Mouse (Mus musculus) hindbrain, embryonic 16.5 days (tissue): ENCODE measurements around the gene Vps33b. TPM values are rescaled to one million over a fixed set of nuclear protein-coding genes. Genes with fewer than 3 reads are reported as not detected.
A peak's percentile ranks its signal among the peaks of the same experiment; 100 is the strongest.
"Not testable (repeated sequence)": the region's sequence is repeated elsewhere in the genome, so short reads cannot be mapped to it uniquely, and the experiment has no call there.

Experiments
- ATAC-seq: fragments of 200-750 bp; cut with Nextera tagmentation; 2 replicates; pipeline ENCODE4 v1.8.0; 2017; ENCODE audit warnings: moderate TSS enrichment, moderate library complexity
- H3K27ac ChIP-seq: fragments of 300-500 bp; sonication (generic); 2 replicates; pipeline ENCODE4 v1.5.1; 2014; ENCODE audit warnings: low read depth, mild to moderate bottlenecking, control low read depth, low read length, moderate library complexity
- H3K27me3 ChIP-seq: fragments of 300-500 bp; sonication (generic); replicated peaks from 2 replicates; pipeline ENCODE4 v1.6.1; 2014; ENCODE audit warnings: low read length; ENCODE audit not compliant: control insufficient read depth, insufficient read depth
- H3K36me3 ChIP-seq: fragments of 300-500 bp; sonication (generic); 2 replicates; pipeline ENCODE4 v1.6.1; 2014; ENCODE audit warnings: mild to moderate bottlenecking, low read length, moderate library complexity, mixed read lengths; ENCODE audit not compliant: control insufficient read depth, insufficient read depth
- H3K4me1 ChIP-seq: fragments of 300-500 bp; sonication (generic); 2 replicates; pipeline ENCODE4 v1.6.1; 2014; ENCODE audit warnings: low read depth, low read length; ENCODE audit not compliant: control insufficient read depth, insufficient read depth
- H3K4me2 ChIP-seq: fragments of 300-500 bp; sonication (generic); 2 replicates; pipeline ENCODE4 v1.6.1; 2014; ENCODE audit warnings: mild to moderate bottlenecking, low read length, control low read depth, moderate library complexity
- H3K4me3 ChIP-seq: fragments of 300-500 bp; sonication (generic); 2 replicates; pipeline ENCODE4 v1.5.1; 2014; ENCODE audit warnings: mild to moderate bottlenecking, low read length, control low read depth, moderate library complexity
- H3K9ac ChIP-seq: fragments of 300-500 bp; sonication (generic); 2 replicates; pipeline ENCODE4 v1.6.1; 2014; ENCODE audit warnings: low read depth, mild to moderate bottlenecking, control low read depth, low read length, moderate library complexity
- H3K9me3 ChIP-seq: fragments of 300-500 bp; sonication (generic); 2 replicates; pipeline ENCODE4 v1.6.1; 2014; ENCODE audit warnings: mild to moderate bottlenecking, low read length, moderate library complexity; ENCODE audit not compliant: control insufficient read depth
- WGBS: fragments of 180-500 bp; shearing (Covaris S2); extraction: QIAGEN DNeasy Blood & Tissue Kit; methylation state at CpG from one replicate; pipeline ENCODE4 v1.1.7; 2014; 5-methylcytosine and 5-hydroxymethylcytosine counted together
- polyA plus RNA-seq: library from polyadenylated mRNA; unstranded; fragments of >200 nt; fragmentation: Nextera tagmentation; extraction: Ambion mirVana; gene quantifications from 2 replicates; pipeline ENCODE4 v1.2.1, GENCODE M21; 2015

Gene Vps33b
- polyA plus RNA-seq, 1 experiment from 2014 or later = 23.7 TPM

DNA sequence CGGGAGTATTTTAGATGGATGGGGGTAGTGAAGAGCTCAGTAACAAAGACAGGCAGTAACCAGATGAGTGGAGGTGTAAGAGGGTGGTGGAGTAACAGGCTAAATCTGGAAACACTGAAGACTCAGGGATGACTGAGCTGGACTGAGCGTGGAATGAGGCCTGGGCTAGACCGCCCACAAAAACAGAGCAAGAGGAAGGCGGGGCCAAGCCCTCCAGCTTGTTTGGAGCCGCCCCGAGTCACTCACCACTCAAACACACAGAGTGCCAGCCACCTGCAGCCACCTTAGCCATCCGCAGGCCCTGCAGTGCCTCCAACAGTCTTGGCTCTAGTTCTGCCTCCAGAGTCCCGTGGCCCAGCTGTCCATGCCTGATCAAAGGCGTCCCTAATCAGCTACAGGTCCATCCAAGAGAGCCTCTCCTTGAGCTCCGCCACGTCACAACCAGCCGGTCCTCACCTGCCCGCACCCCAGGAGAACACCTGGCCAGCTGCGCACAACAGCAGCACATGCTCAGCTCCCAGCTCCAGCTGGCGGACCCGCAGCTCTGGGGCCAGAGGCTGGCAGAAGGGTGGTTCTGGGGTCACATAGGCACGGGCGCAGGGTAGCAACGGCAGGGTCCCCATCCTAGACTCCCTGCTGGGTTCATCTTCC, 50.5 kb downstream of the Vps33b start:
- Histone ChIP-seq H3K9me3 (no peaks in the 10 kb centered on the region), H3K27me3 (no peaks in the 10 kb centered on the region), H3K36me3 (peaks cover 12% of the 10 kb centered on the region), H3K9ac (no peak overlapping the region), H3K4me2 (no peak overlapping the region), H3K4me1 (peaks cover 17% of the 10 kb centered on the region), H3K27ac (no peak overlapping the region), H3K4me3 (no peak overlapping the region)
- no peak for ATAC-seq
- WGBS = 80% methylated on average over 19 of the region's 19 CpGs

DNA sequence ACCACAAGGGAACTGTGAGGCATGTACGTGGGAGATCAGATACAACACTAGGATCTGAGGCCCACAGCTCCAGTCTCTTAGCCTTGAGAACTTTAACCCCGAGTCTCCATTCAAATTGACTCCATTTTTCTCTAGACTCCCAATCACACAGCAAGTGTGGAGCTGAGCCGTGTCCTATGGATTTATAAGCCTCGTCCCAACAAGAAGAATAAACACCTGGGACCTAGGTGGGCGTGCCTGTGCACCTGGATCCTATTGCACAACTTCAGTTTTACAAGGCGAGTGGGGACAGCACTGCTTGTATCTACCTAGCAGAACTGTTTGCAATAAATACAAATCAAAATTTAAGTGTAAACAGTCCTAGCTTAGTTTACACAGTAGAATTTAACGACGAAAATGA, 53.9 kb downstream of the Vps33b start:
- H3K9ac ChIP-seq = peak overlapping the region; percentile 78
- H3K27ac ChIP-seq = peak overlapping the region; percentile 95
- H3K36me3 ChIP-seq = peaks cover 36% of the 10 kb centered on the region
- peak overlapping the region; percentile 69 for H3K4me3 ChIP-seq
- no peak for ATAC-seq
- no peaks in the 10 kb centered on the region for H3K27me3 ChIP-seq
- H3K9me3 ChIP-seq = no peaks in the 10 kb centered on the region
- H3K4me1 ChIP-seq = peaks cover 20% of the 10 kb centered on the region
- WGBS = 21% methylated on average over 8 of the region's 8 CpGs
- H3K4me2 ChIP-seq = peak overlapping the region; percentile 87

DNA sequence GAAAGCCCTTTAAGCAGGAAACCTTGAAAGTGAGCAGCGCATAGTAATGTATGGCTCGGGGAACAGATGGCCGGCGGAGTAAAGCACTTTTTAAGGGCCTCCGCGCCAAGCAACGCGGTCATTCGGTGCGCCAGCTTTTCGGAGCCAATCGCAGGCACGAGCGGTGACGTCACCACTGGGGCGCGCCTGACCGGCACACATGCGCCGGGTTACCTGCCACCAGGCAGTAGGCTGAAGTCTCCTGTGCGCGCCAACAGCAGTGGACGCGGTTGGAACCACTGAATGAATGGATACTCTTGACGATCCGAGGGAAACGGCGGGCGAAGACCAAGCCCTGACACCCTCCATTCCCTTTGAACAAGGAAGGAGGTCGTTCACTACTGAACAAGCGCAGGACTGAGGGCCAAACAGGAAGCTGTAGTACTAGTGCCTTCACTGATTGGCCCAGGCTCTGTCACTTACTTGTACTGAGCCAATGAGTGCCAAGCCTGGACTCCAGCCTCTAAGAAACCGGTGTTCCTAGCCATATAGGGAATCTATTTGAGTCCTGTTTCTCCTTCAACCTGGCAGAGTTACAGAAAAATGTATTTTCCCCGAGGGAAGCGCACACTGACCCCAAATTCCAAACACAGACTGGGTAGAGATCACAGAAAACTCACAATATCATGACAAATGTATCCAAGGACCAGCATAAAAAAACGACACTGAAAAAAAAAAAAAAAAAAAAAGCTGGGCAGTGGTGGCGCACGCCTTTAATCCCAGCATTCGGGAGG, 54.8 kb downstream of the Vps33b start, which contains the start of gene Rccd1:
Rccd1 (minus strand) TSS at position 412 of the 773 bp plus-strand sequence.
- H3K27ac ChIP-seq = peak within 1 kb of the TSS; percentile 95
- H3K9me3 ChIP-seq = no peaks in the 10 kb centered on the region
- peaks cover 44% of the 10 kb centered on the region for H3K36me3 ChIP-seq
- 2% methylated on average over 38 of the region's 38 CpGs for WGBS
- H3K4me1 ChIP-seq = peaks cover 20% of the 10 kb centered on the region
- ATAC-seq = peak; percentile 99
- H3K9ac ChIP-seq = peak within 1 kb of the TSS; percentile 78
- peak within 1 kb of the TSS; percentile 69 for H3K4me3 ChIP-seq
- H3K4me2 ChIP-seq = peak within 1 kb of the TSS; percentile 87
- H3K27me3 ChIP-seq = no peaks in the 10 kb centered on the region

DNA sequence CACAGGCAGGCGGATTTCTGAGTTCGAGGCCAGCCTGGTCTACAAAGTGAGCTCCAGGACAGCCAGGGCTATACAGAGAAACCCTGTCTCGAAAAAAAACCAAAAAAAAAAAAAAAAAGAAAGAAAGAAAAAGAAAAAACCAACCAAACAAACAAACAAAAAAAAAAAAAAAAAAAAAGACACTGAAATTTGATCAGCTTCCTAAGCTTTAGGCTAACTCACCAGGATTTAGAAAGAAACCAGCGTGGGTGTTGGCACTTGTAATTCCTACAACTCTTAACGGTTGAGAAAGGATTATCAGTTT, 55.3 kb downstream of the Vps33b start:
- peaks cover 20% of the 10 kb centered on the region for H3K4me1 ChIP-seq
- H3K27ac ChIP-seq = peak overlapping the region; percentile 59; the same call in 1 of the 2 replicates
- H3K4me2 ChIP-seq = peak overlapping the region; percentile 87
- 48% methylated on average over 4 of the region's 5 CpGs for whole genome bisulfite sequencing
- H3K36me3 ChIP-seq = peaks cover 48% of the 10 kb centered on the region
- not testable (repeated sequence) for H3K27me3 ChIP-seq, H3K9me3 ChIP-seq, ATAC-seq, H3K9ac ChIP-seq, H3K4me3 ChIP-seq

DNA sequence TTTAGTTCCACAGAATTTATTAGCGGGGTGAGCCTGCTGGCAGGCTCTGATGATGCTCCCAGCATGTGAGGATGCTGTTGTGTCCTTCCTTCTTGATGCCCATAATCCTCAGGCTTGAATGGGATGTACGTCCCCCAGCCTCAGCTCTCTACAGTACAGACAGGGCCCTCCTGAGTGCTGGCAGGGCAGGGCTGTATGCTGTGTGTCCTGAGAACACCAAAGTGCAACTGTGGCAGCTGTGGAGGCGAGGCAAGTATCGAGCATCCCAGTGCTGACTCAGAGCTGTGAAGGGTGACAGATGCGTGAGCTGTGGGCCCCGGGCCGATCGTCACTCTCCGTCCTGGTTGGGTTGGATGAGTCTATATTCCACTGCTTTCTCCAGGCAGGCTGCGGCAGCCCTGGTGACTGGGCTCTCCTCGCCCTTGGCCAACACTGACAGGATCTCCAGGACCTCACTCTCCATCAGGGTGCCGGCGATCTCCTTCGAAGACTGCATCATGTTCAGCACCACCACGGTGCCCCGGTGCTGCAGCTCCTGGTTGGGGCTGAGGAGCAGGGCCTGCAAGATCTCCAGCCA, 55.9 kb downstream of the Vps33b start:
- Histone ChIP-seq H3K36me3 (peaks cover 49% of the 10 kb centered on the region), H3K9me3 (no peaks in the 10 kb centered on the region), H3K4me2 (no peak overlapping the region), H3K4me3 (no peak overlapping the region), H3K27me3 (no peaks in the 10 kb centered on the region), H3K27ac (peak overlapping the region; percentile 17; the same call in 1 of the 2 replicates), H3K4me1 (peaks cover 20% of the 10 kb centered on the region), H3K9ac (no peak overlapping the region)
- ATAC-seq = no peak
- WGBS = 93% methylated on average over 16 of the region's 16 CpGs

DNA sequence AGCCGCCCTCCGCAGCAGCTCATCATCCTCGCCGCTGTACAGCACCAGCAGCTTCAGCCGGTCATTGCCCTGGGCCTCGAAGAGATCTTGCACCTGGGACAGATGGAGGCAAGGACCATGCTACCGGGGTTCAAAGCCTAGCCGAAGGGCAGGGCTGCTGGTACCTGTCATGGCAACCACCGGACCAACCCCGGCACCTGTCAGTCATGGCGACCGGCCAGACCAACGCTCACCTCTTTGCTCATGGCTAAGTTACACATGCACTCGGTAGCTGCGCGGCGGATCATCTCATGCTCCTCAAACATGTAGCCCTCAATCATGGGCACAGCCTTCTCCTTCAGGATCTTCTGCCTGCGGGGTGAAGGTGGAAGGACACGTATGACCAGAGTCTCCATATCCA, 56.6 kb downstream of the Vps33b start:
- H3K36me3 ChIP-seq = peaks cover 52% of the 10 kb centered on the region

DNA sequence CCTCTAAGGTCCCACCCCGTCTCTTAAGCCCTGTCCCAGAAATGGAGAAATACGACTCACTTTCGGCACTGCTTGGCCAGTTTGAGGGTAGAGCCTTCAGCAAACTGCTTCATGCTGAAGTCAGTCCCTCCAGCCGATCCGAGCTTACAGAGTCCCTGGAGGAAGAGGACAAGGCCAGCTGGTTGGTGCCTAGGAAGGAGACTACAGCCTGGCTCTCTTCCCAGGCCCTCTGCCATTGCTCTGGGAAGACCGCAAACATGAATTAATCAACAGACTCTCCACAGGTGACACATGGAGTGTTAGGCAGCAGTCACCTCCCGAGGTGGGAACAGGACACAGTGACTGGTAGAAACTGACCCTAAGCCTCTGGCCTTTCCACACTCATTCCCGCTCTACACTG, 60.8 kb downstream of the Vps33b start:
- Histone ChIP-seq H3K27ac (no peak overlapping the region), H3K4me1 (no peaks in the 10 kb centered on the region), H3K27me3 (no peaks in the 10 kb centered on the region), H3K9me3 (no peaks in the 10 kb centered on the region), H3K36me3 (peaks cover 81% of the 10 kb centered on the region), H3K9ac (no peak overlapping the region), H3K4me2 (no peak overlapping the region), H3K4me3 (no peak overlapping the region)
- ATAC-seq = no peak
- 85% methylated on average over 8 of the region's 8 CpGs for WGBS

More for the DNA sequence above, 56.6 kb downstream of the Vps33b start:
- Histone ChIP-seq H3K4me2 (no peak overlapping the region), H3K4me1 (peaks cover 20% of the 10 kb centered on the region), H3K27ac (no peak overlapping the region), H3K9ac (no peak overlapping the region), H3K9me3 (no peaks in the 10 kb centered on the region), H3K27me3 (no peaks in the 10 kb centered on the region), H3K4me3 (no peak overlapping the region)
- no peak for ATAC-seq
- WGBS = 95% methylated on average over 19 of the region's 19 CpGs

DNA sequence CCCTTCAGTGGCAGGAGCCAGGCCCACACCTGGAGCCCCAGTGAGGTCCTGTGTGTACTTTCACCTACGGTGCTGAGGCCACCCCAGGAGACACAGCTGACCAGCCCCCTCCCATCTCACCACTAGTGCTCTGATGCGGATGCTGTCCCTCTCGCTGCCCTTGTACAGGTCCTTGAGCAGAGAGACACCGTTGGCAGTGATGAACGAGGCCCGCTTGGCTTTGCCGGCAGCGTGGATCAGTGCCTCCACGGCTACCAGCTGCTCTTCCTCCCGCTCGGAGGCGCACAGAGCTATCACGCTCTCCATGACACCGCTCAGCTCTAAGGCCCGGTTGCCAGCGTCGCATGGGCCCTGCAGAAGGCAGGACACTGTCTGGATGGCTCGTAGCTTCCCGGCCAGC, 62.0 kb downstream of the Vps33b start:
- WGBS = 85% methylated on average over 19 of the region's 19 CpGs
- no peaks in the 10 kb centered on the region for H3K9me3 ChIP-seq

DNA sequence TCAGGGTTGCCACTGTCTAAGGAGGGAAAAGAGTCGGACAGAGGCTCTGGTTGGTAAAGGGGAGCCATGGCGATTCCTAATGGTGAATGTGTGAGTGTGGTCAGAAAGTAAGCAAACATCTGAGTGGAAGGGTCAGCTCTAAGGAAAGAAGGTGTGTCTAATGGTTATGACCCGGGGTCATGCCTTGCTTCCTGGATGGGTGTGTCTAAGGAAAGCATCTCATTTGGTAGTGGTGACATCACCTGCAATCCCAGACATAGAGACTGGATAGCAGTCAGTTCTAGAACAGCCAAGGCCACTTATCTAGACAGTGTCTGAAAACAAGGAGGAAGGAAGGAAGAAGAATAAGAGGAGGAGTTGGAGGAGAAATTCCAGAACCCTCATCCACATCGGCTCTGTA, 65.4 kb downstream of the Vps33b start:
- no peaks in the 10 kb centered on the region for H3K27me3 ChIP-seq
- no peak overlapping the region for H3K9ac ChIP-seq
- WGBS = 91% methylated on average over 4 of the region's 4 CpGs
- no peak overlapping the region for H3K4me3 ChIP-seq
- H3K27ac ChIP-seq = no peak overlapping the region
- H3K9me3 ChIP-seq = no peaks in the 10 kb centered on the region
- H3K4me2 ChIP-seq = no peak overlapping the region
- ATAC-seq = no peak
- peaks cover 52% of the 10 kb centered on the region for H3K36me3 ChIP-seq
- peaks cover 18% of the 10 kb centered on the region for H3K4me1 ChIP-seq

More for the DNA sequence above, 62.0 kb downstream of the Vps33b start:
- no peaks in the 10 kb centered on the region for H3K4me1 ChIP-seq
- H3K27ac ChIP-seq = no peak overlapping the region
- H3K9ac ChIP-seq = no peak overlapping the region
- no peaks in the 10 kb centered on the region for H3K27me3 ChIP-seq
- ATAC-seq = no peak
- no peak overlapping the region for H3K4me3 ChIP-seq
- peaks cover 77% of the 10 kb centered on the region for H3K36me3 ChIP-seq
- H3K4me2 ChIP-seq = no peak overlapping the region
